Mouse (Mus musculus) C2C12 (cell line): ENCODE data around the gene Mxd1. TPM values are rescaled to one million over a fixed set of nuclear protein-coding genes. Genes with fewer than 3 reads are reported as not detected.

Experiments
- H3K27me3 ChIP-seq: one replicate; pipeline ENCODE4 v1.6.1; 2011; ENCODE audit not compliant: control insufficient read depth, insufficient read depth, insufficient read length
- H3K36me3 ChIP-seq: one replicate; pipeline ENCODE4 v1.6.1; 2011; ENCODE audit not compliant: control insufficient read depth, insufficient read depth
- H3K4me3 ChIP-seq: one replicate; pipeline ENCODE4 v1.5.1; 2011; ENCODE audit warnings: mild to moderate bottlenecking, control low read depth; ENCODE audit not compliant: poor library complexity, insufficient read depth, severe bottlenecking
- H3K79me2 ChIP-seq: one replicate; pipeline ENCODE4 v1.6.1; 2011; ENCODE audit not compliant: control insufficient read depth, insufficient read depth
- H3K79me3 ChIP-seq: one replicate; pipeline ENCODE4 v1.6.1; 2011; ENCODE audit warnings: low read depth, control low read depth
- H3ac ChIP-seq: one replicate; pipeline ENCODE3; 2011; ENCODE audit warnings: low read depth; ENCODE audit not compliant: control insufficient read depth, insufficient read length
- CEBPB ChIP-seq: IDR thresholded peaks from one replicate; pipeline ENCODE4 v1.6.1; 2011; ENCODE audit warnings: low read depth, mild to moderate bottlenecking, control low read depth, moderate library complexity
- CTCF ChIP-seq: IDR thresholded peaks from one replicate; pipeline ENCODE4 v1.5.1; 2011; ENCODE audit not compliant: control insufficient read depth, insufficient read depth, insufficient read length
- FOSL1 ChIP-seq: IDR thresholded peaks from one replicate; pipeline ENCODE4 v1.8.0; 2011; ENCODE audit warnings: mild to moderate bottlenecking, low read length; ENCODE audit not compliant: poor library complexity, insufficient read depth, severe bottlenecking
- MAX ChIP-seq: IDR thresholded peaks from one replicate; pipeline ENCODE4 v1.6.1; 2011; ENCODE audit warnings: mild to moderate bottlenecking, control low read depth
- MYOD1 ChIP-seq: IDR thresholded peaks from one replicate; pipeline ENCODE4 v1.6.1; 2011; ENCODE audit warnings: low read depth; ENCODE audit not compliant: control insufficient read depth, insufficient read length
- MYOG ChIP-seq: IDR thresholded peaks from one replicate; pipeline ENCODE4 v1.6.1; 2011; ENCODE audit not compliant: control insufficient read depth, insufficient read length; ENCODE audit errors: extremely low read depth
- USF1 ChIP-seq: IDR thresholded peaks from one replicate; pipeline ENCODE4 v1.6.1; 2011; ENCODE audit warnings: low read depth, mild to moderate bottlenecking, control low read depth, moderate library complexity
- polyA plus RNA-seq: library from polyadenylated mRNA; unstranded; fragments of >200 nt; fragmentation: generic; extraction: Trizol; gene quantifications from one replicate; pipeline ENCODE4 v1.2.1, GENCODE M21; 2012; ENCODE audit warnings: missing spikeins

The Mxd1 gene
- polyA plus RNA-seq, 1 experiment: 1.1 TPM

- H3ac ChIP-seq: no peak overlapping the region
- TF ChIP-seq MYOD1 (no peak), MYOG (no peak), MAX (no peak), USF1 (no peak), CTCF (no peak), FOSL1 (no peak), CEBPB (no peak)
- H3K4me3 ChIP-seq: no peak overlapping the region
- H3K79me3 ChIP-seq: no peaks in the 10 kb centered on the region
- no peaks in the 10 kb centered on the region for H3K27me3 ChIP-seq
- no peaks in the 10 kb centered on the region for H3K79me2 ChIP-seq
- no peaks in the 10 kb centered on the region for H3K36me3 ChIP-seq
Measured at GRCm38 (mm10) chr6:86637860-86638259, 31.1 kb downstream of the Mxd1 start.

- Histone ChIP-seq H3K36me3 (no peaks in the 10 kb centered on the region), H3K79me2 (no peaks in the 10 kb centered on the region), H3K27me3 (no peaks in the 10 kb centered on the region), H3K79me3 (no peaks in the 10 kb centered on the region), H3K4me3 (no peak overlapping the region), H3ac (no peak overlapping the region)
- TF ChIP-seq MYOG (no peak), MAX (no peak), FOSL1 (no peak), USF1 (no peak)
Measured at GRCm38 (mm10) chr6:86637171-86637835, 31.7 kb downstream of the Mxd1 start.

GRCm38 (mm10) chr6:86636495-86636894 is 32.5 kb downstream of the Mxd1 start:
- Histone ChIP-seq H3K79me3 (no peaks in the 10 kb centered on the region), H3K4me3 (no peak overlapping the region), H3K27me3 (no peaks in the 10 kb centered on the region), H3K79me2 (no peaks in the 10 kb centered on the region), H3K36me3 (no peaks in the 10 kb centered on the region), H3ac (no peak overlapping the region)
- TF ChIP-seq USF1: no peak
- no peak for TF ChIP-seq MAX

GRCm38 (mm10) chr6:86630141-86630540 is 38.8 kb downstream of the Mxd1 start:
- Histone ChIP-seq H3K27me3 (peaks cover 13% of the 10 kb centered on the region), H3K79me3 (no peaks in the 10 kb centered on the region), H3ac (no peak overlapping the region), H3K79me2 (no peaks in the 10 kb centered on the region), H3K4me3 (no peak overlapping the region), H3K36me3 (no peaks in the 10 kb centered on the region)
- TF ChIP-seq CTCF (no peak), MYOG (no peak), CEBPB (no peak), MAX (no peak), FOSL1 (no peak), USF1 (no peak), MYOD1 (no peak)

GRCm38 (mm10) chr6:86627946-86628345 is 41.0 kb downstream of the Mxd1 start, which contains the start of gene Asprv1:
TSS of gene Asprv1 (plus strand) at chr6:86628164.
- no peak for TF ChIP-seq MYOG
- TF ChIP-seq FOSL1: no peak
- no peak for TF ChIP-seq MYOD1
- no peak for TF ChIP-seq CEBPB
- TF ChIP-seq MAX: no peak
- TF ChIP-seq CTCF: no peak
- TF ChIP-seq USF1: no peak
- Histone ChIP-seq H3K27me3 (peaks cover 28% of the 10 kb centered on the region), H3K79me2 (no peaks in the 10 kb centered on the region), H3K4me3 (no peak within 1 kb of the TSS), H3K79me3 (no peaks in the 10 kb centered on the region), H3ac (no peak within 1 kb of the TSS), H3K36me3 (no peaks in the 10 kb centered on the region)
